Mouse (Mus musculus) layer of hippocampus, postnatal 25 days (tissue): ENCODE measurements around the gene Triobp. TPM values are rescaled to one million over a fixed set of nuclear protein-coding genes. Genes with fewer than 3 reads are reported as not detected.
"Not testable (repeated sequence)": the region's sequence is repeated elsewhere in the genome, so short reads cannot be mapped to it uniquely, and the experiment has no call there.

ENCODE experiments used
- DNase-seq, 2 experiments: peaks; one replicate each; pipeline ENCODE4 v3.0.0; 2022; ENCODE audit warnings: mixed read lengths in 2 of 2, low spot score in 1 of 2; ENCODE audit errors: extremely low spot score in 1 of 2
- total RNA-seq, 2 experiments: library from RNA; stranded (reverse); gene quantifications; 2 replicates each; pipeline ENCODE4 v1.2.3; 2021

Gene Triobp
- total RNA-seq, 2 experiments from 2014 or later: 14.0 to 16.0 TPM

- no peak for DNase-seq
Measured at GRCm38 (mm10) chr15:78996663-78997062, 49.1 kb downstream of the Triobp start.

GRCm38 (mm10) chr15:78998348-78998747 is 50.8 kb downstream of the Triobp start:
- no peak for DNase-seq

GRCm38 (mm10) chr15:78999586-78999985 is 52.1 kb downstream of the Triobp start:
- no peak for DNase-seq

GRCm38 (mm10) chr15:79000357-79000791 is 52.9 kb downstream of the Triobp start:
- no peak for DNase-seq

GRCm38 (mm10) chr15:79001559-79001958 is 54.0 kb downstream of the Triobp start:
- no peak for DNase-seq

GRCm38 (mm10) chr15:79002036-79002435 is 54.5 kb downstream of the Triobp start:
- no peak for DNase-seq

GRCm38 (mm10) chr15:79003079-79003478 is 55.6 kb downstream of the Triobp start:
- no peak for DNase-seq

- no peak for DNase-seq
Measured at GRCm38 (mm10) chr15:79005581-79005980, 58.1 kb downstream of the Triobp start.

- DNase-seq: no peak
Measured at GRCm38 (mm10) chr15:79006638-79007037, 59.1 kb downstream of the Triobp start.

GRCm38 (mm10) chr15:79007059-79007458 is 59.5 kb downstream of the Triobp start:
- no peak for DNase-seq

- not testable (repeated sequence) for DNase-seq
Measured at GRCm38 (mm10) chr15:79007836-79008235, 60.3 kb downstream of the Triobp start.

- no peak for DNase-seq
Measured at GRCm38 (mm10) chr15:79009734-79010133, 62.2 kb downstream of the Triobp start.

GRCm38 (mm10) chr15:79011550-79011949 is 64.0 kb downstream of the Triobp start:
- DNase-seq: no peak

- DNase-seq: no peak
Measured at GRCm38 (mm10) chr15:79013382-79013781, 65.9 kb downstream of the Triobp start.

- no peak for DNase-seq
Measured at GRCm38 (mm10) chr15:79018191-79018590, 70.7 kb downstream of the Triobp start.

- DNase-seq: no peak
Measured at GRCm38 (mm10) chr15:79018886-79019285, 71.4 kb downstream of the Triobp start.

- DNase-seq: no peak
Measured at GRCm38 (mm10) chr15:79022671-79023230, 75.2 kb downstream of the Triobp start.

- DNase-seq: no peak
Measured at GRCm38 (mm10) chr15:79023366-79023765, 75.8 kb downstream of the Triobp start.

GRCm38 (mm10) chr15:79025687-79026308 is 78.3 kb downstream of the Triobp start:
- DNase-seq: no peak

GRCm38 (mm10) chr15:79026511-79027290 is 79.2 kb downstream of the Triobp start:
- DNase-seq: no peak
